In genomic region chr7:19184250-19184649, GRCm38 (mm10) we compare ENCODE assay signal across 13 mouse cellular contexts. TPM values are rescaled to one million over a fixed set of nuclear protein-coding genes. Genes with fewer than 3 reads are reported as not detected.
DNase-seq lines count a peak whose midpoint lies in the region; ATAC-seq and TF ChIP-seq lines count a peak whose summit lies in the region.
"Had no signal": no experiment of that assay in that cellular context is flagged by ENCODE, and none has a peak within 500 bp of the region (broad histone marks: within the 10 kb centered on the region; RNA-seq: fewer than 3 reads in every experiment).

No protein-coding gene starts in this region.

- DNase-seq in forebrain, embryonic 10.5 days (ENCODE audit: extremely low spot score, low spot score): no peak
- no peak for DNase-seq in forebrain, postnatal 0 days
- no peak for DNase-seq in kidney, postnatal 4 days
- peak; percentile 45 for DNase-seq in adipocyte (ENCODE audit: low spot score)
- no peak for DNase-seq in ovary, postnatal 10 days (ENCODE audit: low spot score)
- DNase-seq in layer of hippocampus, adult 11-12 months (ENCODE audit: low spot score): no peak
- DNase-seq: adrenal gland, postnatal 25 days; B cell, adult 2 months; cerebellum, postnatal 36 days had no signal

- H3K9me3 ChIP-seq in forebrain, embryonic 10.5 days: no peaks in the 10 kb centered on the region
- no peaks in the 10 kb centered on the region for H3K9me3 ChIP-seq in forebrain, postnatal 0 days (ENCODE audit: low read length)
- H3K9me3 ChIP-seq in kidney, embryonic 14.5 days (ENCODE audit: control insufficient read depth, low read length): no peaks in the 10 kb centered on the region
- no peaks in the 10 kb centered on the region for H3K9me3 ChIP-seq in hindbrain, embryonic 15.5 days
- H3K9me3 ChIP-seq: intestine, embryonic 15.5 days had no signal

- H3K4me2 ChIP-seq in forebrain, postnatal 0 days (ENCODE audit: low read depth): no peak overlapping the region
- no peak overlapping the region for H3K4me2 ChIP-seq in kidney, embryonic 14.5 days (replicated peaks; ENCODE audit: low read depth, low read length)
- no peak overlapping the region for H3K4me2 ChIP-seq in hindbrain, embryonic 15.5 days
- H3K4me2 ChIP-seq: intestine, embryonic 15.5 days had no signal

- H3K27me3 ChIP-seq in forebrain, embryonic 10.5 days (ENCODE audit: poor library complexity, severe bottlenecking): peaks cover 18% of the 10 kb centered on the region
- no peaks in the 10 kb centered on the region for H3K27me3 ChIP-seq in forebrain, postnatal 0 days (ENCODE audit: insufficient read depth, low read length)
- H3K27me3 ChIP-seq in kidney, embryonic 14.5 days (ENCODE audit: control insufficient read depth, insufficient read depth, low read length): peaks cover 10% of the 10 kb centered on the region
- H3K27me3 ChIP-seq in hindbrain, embryonic 15.5 days: peaks cover 16% of the 10 kb centered on the region; the same call in 1 of the 2 replicates

- TF ChIP-seq CTCF in forebrain, postnatal 0 days (IDR thresholded peaks at IDR 0.05; ENCODE audit: low read depth): no peak

- no peak overlapping the region for H3K4me3 ChIP-seq in forebrain, embryonic 10.5 days
- no peak overlapping the region for H3K4me3 ChIP-seq in forebrain, postnatal 0 days (ENCODE audit: low read depth, low read length)
- no peak overlapping the region for H3K4me3 ChIP-seq in kidney, embryonic 14.5 days (ENCODE audit: low read length)
- no peak overlapping the region for H3K4me3 ChIP-seq in hindbrain, embryonic 15.5 days
- H3K4me3 ChIP-seq: intestine, embryonic 15.5 days had no signal

- no peak overlapping the region for H3K9ac ChIP-seq in forebrain, postnatal 0 days
- H3K9ac ChIP-seq in kidney, embryonic 14.5 days (ENCODE audit: low read depth, low read length): no peak overlapping the region
- H3K9ac ChIP-seq in hindbrain, embryonic 15.5 days: no peak overlapping the region
- H3K9ac ChIP-seq: intestine, embryonic 15.5 days had no signal

- peaks cover 40% of the 10 kb centered on the region for H3K36me3 ChIP-seq in forebrain, embryonic 10.5 days (replicated peaks)
- H3K36me3 ChIP-seq in forebrain, postnatal 0 days (ENCODE audit: insufficient read depth): peaks cover 48% of the 10 kb centered on the region
- peaks cover 10% of the 10 kb centered on the region for H3K36me3 ChIP-seq in kidney, embryonic 14.5 days (ENCODE audit: control insufficient read depth, insufficient read depth, low read length)
- peaks cover 42% of the 10 kb centered on the region for H3K36me3 ChIP-seq in hindbrain, embryonic 15.5 days
- H3K36me3 ChIP-seq: intestine, embryonic 15.5 days had no signal

- WGBS in forebrain, embryonic 10.5 days: 90% methylated on average over 2 of the region's 2 CpGs
- 38% methylated on average over 2 of the region's 2 CpGs for WGBS in forebrain, postnatal 0 days
- 89% methylated on average over 2 of the region's 2 CpGs for WGBS in kidney, embryonic 14.5 days
- 63% methylated on average over 2 of the region's 2 CpGs for WGBS in hindbrain, embryonic 15.5 days

- H3K4me1 ChIP-seq in forebrain, embryonic 10.5 days: peaks cover 41% of the 10 kb centered on the region
- H3K4me1 ChIP-seq in forebrain, postnatal 0 days (ENCODE audit: insufficient read depth): peaks cover 2% of the 10 kb centered on the region; the same call in 1 of the 2 replicates
- peaks cover 23% of the 10 kb centered on the region for H3K4me1 ChIP-seq in kidney, embryonic 14.5 days (ENCODE audit: control insufficient read depth, insufficient read depth, low read length)
- peaks cover 24% of the 10 kb centered on the region for H3K4me1 ChIP-seq in hindbrain, embryonic 15.5 days (replicated peaks)

- H3K27ac ChIP-seq in forebrain, embryonic 10.5 days: peak overlapping the region; percentile 70; the same call in 1 of the 2 replicates
- no peak overlapping the region for H3K27ac ChIP-seq in forebrain, postnatal 0 days (ENCODE audit: low read depth, low read length)
- H3K27ac ChIP-seq in kidney, embryonic 14.5 days (ENCODE audit: low read depth, low read length): peak overlapping the region; percentile 20
- H3K27ac ChIP-seq in hindbrain, embryonic 15.5 days (replicated peaks): peak overlapping the region; percentile 23; the same call in 1 of the 2 replicates
- H3K27ac ChIP-seq: intestine, embryonic 15.5 days had no signal

- ATAC-seq in forebrain, postnatal 0 days: no peak
- ATAC-seq in kidney, embryonic 14.5 days (ENCODE audit: low FRiP score, low TSS enrichment): no peak
- no peak for ATAC-seq in hindbrain, embryonic 15.5 days (ENCODE audit: low FRiP score, low read depth)
- ATAC-seq: intestine, embryonic 15.5 days had no signal

RNA-seq across cellular contexts. Expression of gene Eml2, which starts 8.0 kb away (rescaled TPM):
- 5.3 and 6.4 TPM in 2 replicates for polyA plus RNA-seq in forebrain, embryonic 10.5 days (2016; fragmentation: Nextera tagmentation; extraction: Ambion mirVana)
- total RNA-seq in forebrain, postnatal 0 days (2014; rRNA removed): 63.6 and 64.8 TPM in 2 replicates
- 7.9 and 9.9 TPM in 2 replicates for polyA plus RNA-seq in forebrain, postnatal 0 days (2015; fragmentation: Nextera tagmentation; extraction: Ambion mirVana)
- 2.8 and 5.7 TPM in 2 replicates for polyA plus RNA-seq in kidney, embryonic 14.5 days (2014; fragmentation: Nextera tagmentation; extraction: Ambion mirVana)
- 8.2 and 8.8 TPM in 2 replicates for polyA plus RNA-seq in hindbrain, embryonic 15.5 days (2015; fragmentation: Nextera tagmentation; extraction: Ambion mirVana)

RNA-seq across cellular contexts. Expression of gene Gipr, which starts 18.3 kb away (rescaled TPM):
- 0.22 and 0.25 TPM in 2 replicates for polyA plus RNA-seq in forebrain, embryonic 10.5 days (2016; fragmentation: Nextera tagmentation; extraction: Ambion mirVana)
- 16.9 and 20.2 TPM in 2 replicates for total RNA-seq in forebrain, postnatal 0 days (2014; rRNA removed)
- 5.3 and 8.0 TPM in 2 replicates for polyA plus RNA-seq in forebrain, postnatal 0 days (2015; fragmentation: Nextera tagmentation; extraction: Ambion mirVana)
- 0.31 and 0.45 TPM in 2 replicates for polyA plus RNA-seq in kidney, embryonic 14.5 days (2014; fragmentation: Nextera tagmentation; extraction: Ambion mirVana)
- polyA plus RNA-seq in hindbrain, embryonic 15.5 days (2015; fragmentation: Nextera tagmentation; extraction: Ambion mirVana): 2.1 TPM in 2 replicates
- polyA plus RNA-seq: limb, embryonic 11.5 days had no signal

RNA-seq across cellular contexts. Expression of gene Gpr4, which starts 28.1 kb away (rescaled TPM):
- 1.6 and 2.0 TPM in 2 replicates for polyA plus RNA-seq in forebrain, embryonic 10.5 days (2016; fragmentation: Nextera tagmentation; extraction: Ambion mirVana)
- total RNA-seq in forebrain, postnatal 0 days (2014; rRNA removed): 2.2 and 2.5 TPM in 2 replicates
- 5.9 and 6.0 TPM in 2 replicates for polyA plus RNA-seq in forebrain, postnatal 0 days (2015; fragmentation: Nextera tagmentation; extraction: Ambion mirVana)
- polyA plus RNA-seq in kidney, embryonic 14.5 days (2014; fragmentation: Nextera tagmentation; extraction: Ambion mirVana): 2.4 and 3.4 TPM in 2 replicates
- 2.7 and 3.8 TPM in 2 replicates for polyA plus RNA-seq in hindbrain, embryonic 15.5 days (2015; fragmentation: Nextera tagmentation; extraction: Ambion mirVana)

RNA-seq across cellular contexts. Expression of gene Snrpd2, which starts 34.7 kb away (rescaled TPM):
- polyA plus RNA-seq in forebrain, embryonic 10.5 days (2016; fragmentation: Nextera tagmentation; extraction: Ambion mirVana): 183 and 193 TPM in 2 replicates
- 50.0 and 88.1 TPM in 2 replicates for total RNA-seq in forebrain, postnatal 0 days (2014; rRNA removed)
- 124 and 172 TPM in 2 replicates for polyA plus RNA-seq in forebrain, postnatal 0 days (2015; fragmentation: Nextera tagmentation; extraction: Ambion mirVana)
- 155 and 205 TPM in 2 replicates for polyA plus RNA-seq in kidney, embryonic 14.5 days (2014; fragmentation: Nextera tagmentation; extraction: Ambion mirVana)
- polyA plus RNA-seq in hindbrain, embryonic 15.5 days (2015; fragmentation: Nextera tagmentation; extraction: Ambion mirVana): 116 and 118 TPM in 2 replicates

RNA-seq across cellular contexts. Expression of gene Qpctl, which starts 35.2 kb away (rescaled TPM):
- 14.7 and 16.0 TPM in 2 replicates for polyA plus RNA-seq in forebrain, embryonic 10.5 days (2016; fragmentation: Nextera tagmentation; extraction: Ambion mirVana)
- 12.3 and 14.4 TPM in 2 replicates for total RNA-seq in forebrain, postnatal 0 days (2014; rRNA removed)
- 19.8 and 23.3 TPM in 2 replicates for polyA plus RNA-seq in forebrain, postnatal 0 days (2015; fragmentation: Nextera tagmentation; extraction: Ambion mirVana)
- polyA plus RNA-seq in kidney, embryonic 14.5 days (2014; fragmentation: Nextera tagmentation; extraction: Ambion mirVana): 8.9 and 12.8 TPM in 2 replicates
- polyA plus RNA-seq in hindbrain, embryonic 15.5 days (2015; fragmentation: Nextera tagmentation; extraction: Ambion mirVana): 21.7 and 24.2 TPM in 2 replicates
